In genomic region chr3:127745911-127746640, GRCm38 (mm10) we compare ENCODE assay signal across 16 mouse cellular contexts. TPM values are rescaled to one million over a fixed set of nuclear protein-coding genes. Genes with fewer than 3 reads are reported as not detected.
A peak's percentile ranks its signal among the peaks of the same experiment; 100 is the strongest.
DNase-seq lines count a peak whose midpoint lies in the region; ATAC-seq lines count a peak whose summit lies in the region.
"Had no signal": no experiment of that assay in that cellular context is flagged by ENCODE, and none has a peak within 500 bp of the region (broad histone marks: within the 10 kb centered on the region; RNA-seq: fewer than 3 reads in every experiment).

No protein-coding gene starts in this region.

- H3K27me3 ChIP-seq in forebrain, embryonic 10.5 days (ENCODE audit: poor library complexity, severe bottlenecking), result peaks cover 83% of the 10 kb centered on the region
- H3K27me3 ChIP-seq in hindbrain, embryonic 14.5 days (ENCODE audit: control insufficient read depth, insufficient read depth, low read length), result 0 out of 2 replicates have a peak, but pooled peaks cover 15% of the 10 kb centered on the region
- peaks cover 12% of the 10 kb centered on the region for H3K27me3 ChIP-seq in neural tube, embryonic 12.5 days (replicated peaks)
- H3K27me3 ChIP-seq: CH12.LX, Patski had no signal

- H3K4me2 ChIP-seq in hindbrain, embryonic 14.5 days (replicated peaks), result no peak overlapping the region
- H3K4me2 ChIP-seq in neural tube, embryonic 12.5 days (replicated peaks), result peak overlapping the region; percentile 28
- H3K4me2 ChIP-seq: heart, embryonic 11.5 days; liver, embryonic 15.5 days had no signal

- peaks cover 8% of the 10 kb centered on the region; the same call in 1 of the 2 replicates for H3K9me3 ChIP-seq in forebrain, embryonic 10.5 days
- H3K9me3 ChIP-seq in hindbrain, embryonic 14.5 days (ENCODE audit: control insufficient read depth, low read length), result 0 out of 2 replicates have a peak, but pooled peaks cover 4% of the 10 kb centered on the region
- H3K9me3 ChIP-seq in neural tube, embryonic 12.5 days, result no peaks in the 10 kb centered on the region
- H3K9me3 ChIP-seq: liver, embryonic 15.5 days had no signal

- peaks cover 76% of the 10 kb centered on the region for H3K4me1 ChIP-seq in forebrain, embryonic 10.5 days
- peaks cover 23% of the 10 kb centered on the region for H3K4me1 ChIP-seq in hindbrain, embryonic 14.5 days (replicated peaks; ENCODE audit: control insufficient read depth, insufficient read depth, low read length)
- peaks cover 31% of the 10 kb centered on the region for H3K4me1 ChIP-seq in neural tube, embryonic 12.5 days
- H3K4me1 ChIP-seq: liver, embryonic 15.5 days had no signal

- WGBS in forebrain, embryonic 10.5 days, result 14% methylated on average over 16 of the region's 16 CpGs
- 9% methylated on average over 16 of the region's 16 CpGs for WGBS in hindbrain, embryonic 14.5 days
- WGBS in neural tube, embryonic 12.5 days, result 8% methylated on average over 16 of the region's 16 CpGs

- 0 out of 2 replicates have a peak, but pooled peaks cover 2% of the 10 kb centered on the region for H3K36me3 ChIP-seq in forebrain, embryonic 10.5 days (replicated peaks)
- H3K36me3 ChIP-seq in hindbrain, embryonic 14.5 days (replicated peaks; ENCODE audit: control insufficient read depth, insufficient read depth), result no peaks in the 10 kb centered on the region
- no peaks in the 10 kb centered on the region for H3K36me3 ChIP-seq in neural tube, embryonic 12.5 days
- H3K36me3 ChIP-seq: liver, embryonic 15.5 days had no signal

- peak overlapping the region; percentile 80 for H3K27ac ChIP-seq in forebrain, embryonic 10.5 days
- no peak overlapping the region for H3K27ac ChIP-seq in hindbrain, embryonic 14.5 days
- no peak overlapping the region for H3K27ac ChIP-seq in neural tube, embryonic 12.5 days
- H3K27ac ChIP-seq: left cerebral cortex, adult 2 months; liver, embryonic 15.5 days; macrophage had no signal

- H3K4me3 ChIP-seq in forebrain, embryonic 10.5 days, result peak overlapping the region; percentile 16; the same call in 1 of the 2 replicates
- no peak overlapping the region for H3K4me3 ChIP-seq in hindbrain, embryonic 14.5 days (replicated peaks; ENCODE audit: low read length)
- no peak overlapping the region for H3K4me3 ChIP-seq in neural tube, embryonic 12.5 days
- H3K4me3 ChIP-seq: left cerebral cortex, adult 2 months; liver, embryonic 15.5 days had no signal

- DNase-seq in embryo, embryonic 9.5 days (ENCODE audit: extremely low spot score), result peak; percentile 47
- peak; percentile 42 for DNase-seq in forebrain, embryonic 10.5 days (ENCODE audit: extremely low spot score, low spot score)
- no peak for DNase-seq in hindbrain, embryonic 14.5 days (ENCODE audit: low spot score)
- DNase-seq in left cerebral cortex, postnatal 36 days (ENCODE audit: low spot score in 2 of 2), result no peak
- DNase-seq in cerebellum, postnatal 36 days, result no peak
- DNase-seq in urinary bladder, postnatal 14 days (ENCODE audit: low spot score), result no peak
- DNase-seq: adrenal gland, adult 2 months; kidney, postnatal 25 days; right cerebral cortex, postnatal 25 days had no signal

- ATAC-seq in hindbrain, embryonic 14.5 days (ENCODE audit: low FRiP score), result peak; percentile 52; the same call in 1 of the 2 replicates
- ATAC-seq in neural tube, embryonic 12.5 days (ENCODE audit: low FRiP score, low read depth), result peak; percentile 22; the same call in 1 of the 2 replicates
- ATAC-seq: Patski had no signal

- intact Hi-C loops in left cerebral cortex, postnatal 36 days (cut with DNase I), result no loop called here

- H3K9ac ChIP-seq in hindbrain, embryonic 14.5 days, result no peak overlapping the region
- no peak overlapping the region for H3K9ac ChIP-seq in neural tube, embryonic 12.5 days
- H3K9ac ChIP-seq: liver, embryonic 15.5 days had no signal

RNA-seq across cellular contexts. Expression of gene Alpk1, which starts 34.3 kb away (rescaled TPM):
- polyA plus RNA-seq in forebrain, embryonic 10.5 days (2016; fragmentation: Nextera tagmentation; extraction: Ambion mirVana), result 0.76 and 0.87 TPM in 2 replicates
- polyA plus RNA-seq in hindbrain, embryonic 14.5 days (2014; fragmentation: Nextera tagmentation; extraction: Ambion mirVana), result 0.80 and 0.91 TPM in 2 replicates
- 1.3 and 1.7 TPM in 2 replicates for polyA plus RNA-seq in neural tube, embryonic 12.5 days (2016; fragmentation: Nextera tagmentation; extraction: Ambion mirVana)
- 1 to 10 TPM; 3.0 to 4.6 TPM for total RNA-seq in left cerebral cortex, postnatal 36 days (2021)

RNA-seq across cellular contexts. Expression of gene Tifa, which starts 43.5 kb away (rescaled TPM):
- 1.8 and 2.4 TPM in 2 replicates for polyA plus RNA-seq in forebrain, embryonic 10.5 days (2016; fragmentation: Nextera tagmentation; extraction: Ambion mirVana)
- 3.9 and 5.3 TPM in 2 replicates for polyA plus RNA-seq in hindbrain, embryonic 14.5 days (2014; fragmentation: Nextera tagmentation; extraction: Ambion mirVana)
- polyA plus RNA-seq in neural tube, embryonic 12.5 days (2016; fragmentation: Nextera tagmentation; extraction: Ambion mirVana), result 3.0 and 3.1 TPM in 2 replicates
- total RNA-seq in left cerebral cortex, postnatal 36 days (2021), result 1 to 10 TPM; 4.7 to 5.0 TPM

Comparison
In these comparisons a context has a peak if more than half of its experiments do, and no peak if none do; other contexts are left out.
1. DNase-seq: peak in embryo, embryonic 9.5 days (single experiment) and forebrain, embryonic 10.5 days (single experiment); none in hindbrain, embryonic 14.5 days (single experiment), left cerebral cortex, postnatal 36 days (0 of 2), cerebellum, postnatal 36 days (0 of 2) and urinary bladder, postnatal 14 days (single experiment).